8 mouse cellular contexts compared by ENCODE assay signal in genomic region chr7:19809369-19809768, GRCm38 (mm10). TPM values are rescaled to one million over a fixed set of nuclear protein-coding genes. Genes with fewer than 3 reads are reported as not detected.
DNase-seq lines count a peak whose midpoint lies in the region; ATAC-seq lines count a peak whose summit lies in the region.

No protein-coding gene starts in this region.

- ATAC-seq in frontal cortex, adult (ENCODE audit: low TSS enrichment), result 0 out of 2 replicates have a peak, but pooled peaks have one; percentile 55
- 0 out of 2 replicates have a peak, but pooled peaks have one; percentile 40 for ATAC-seq in heart, embryonic 12.5 days (ENCODE audit: insufficient number of reproducible peaks, low FRiP score)

- no peaks in the 10 kb centered on the region for H3K36me3 ChIP-seq in heart, embryonic 12.5 days

- H3K4me3 ChIP-seq in heart, embryonic 12.5 days, result peak overlapping the region; percentile 36

- peaks cover 20% of the 10 kb centered on the region for H3K4me1 ChIP-seq in heart, embryonic 12.5 days (replicated peaks)

- 5% methylated on average over 27 of the region's 27 CpGs for WGBS in heart, embryonic 12.5 days

- peaks cover 54% of the 10 kb centered on the region for H3K27me3 ChIP-seq in heart, embryonic 12.5 days (replicated peaks)

- H3K27ac ChIP-seq in heart, embryonic 12.5 days (ENCODE audit: poor library complexity, severe bottlenecking), result no peak overlapping the region

- no peak for DNase-seq in frontal cortex, postnatal 14 days (ENCODE audit: low spot score in 2 of 2)
- DNase-seq in R1 (ENCODE audit: low read depth, low spot score), result peak; percentile 69
- DNase-seq in kidney, postnatal 25 days, result peak; percentile 41 to 73
- peak; percentile 61 for DNase-seq in retina, postnatal 1 day
- no peak for DNase-seq in urinary bladder, postnatal 14 days (ENCODE audit: low spot score)
- DNase-seq in gastrocnemius, postnatal 14 days, result no peak

- H3K9me3 ChIP-seq in heart, embryonic 12.5 days (replicated peaks), result peaks cover 4% of the 10 kb centered on the region; the same call in 1 of the 2 replicates

- peak overlapping the region; percentile 59 for H3K4me2 ChIP-seq in heart, embryonic 12.5 days

- intact Hi-C loops in gastrocnemius, postnatal 14 days (cut with DNase I; ENCODE audit: low total_unique reads), result no loop called here

- peak overlapping the region; percentile 42 for H3K9ac ChIP-seq in heart, embryonic 12.5 days

RNA-seq across cellular contexts. Expression of gene Cblc, which starts 12.8 kb away (rescaled TPM):
- 0.27 TPM in 1 of 2 replicates, not detected in the other for polyA plus RNA-seq in heart, embryonic 12.5 days (2016; fragmentation: Nextera tagmentation; extraction: Ambion mirVana)
- not detected for total RNA-seq in gastrocnemius, postnatal 14 days (2021)

RNA-seq across cellular contexts. Expression of gene Bcl3, which starts 13.2 kb away (rescaled TPM):
- 1.4 and 1.7 TPM in 2 replicates for polyA plus RNA-seq in heart, embryonic 12.5 days (2016; fragmentation: Nextera tagmentation; extraction: Ambion mirVana)
- 1 to 10 TPM; 3.2 to 4.1 TPM for total RNA-seq in gastrocnemius, postnatal 14 days (2021)

RNA-seq across cellular contexts. Expression of gene Bcam, which starts 38.6 kb away (rescaled TPM):
- 232 and 245 TPM in 2 replicates for polyA plus RNA-seq in heart, embryonic 12.5 days (2016; fragmentation: Nextera tagmentation; extraction: Ambion mirVana)
- total RNA-seq in gastrocnemius, postnatal 14 days (2021), result 10 to 100 TPM; 48.5 to 51.9 TPM

RNA-seq across cellular contexts. Expression of gene Gm19345, which starts 42.4 kb away (rescaled TPM):
- polyA plus RNA-seq in heart, embryonic 12.5 days (2016; fragmentation: Nextera tagmentation; extraction: Ambion mirVana), result not detected in 2 replicates
- not detected for total RNA-seq in gastrocnemius, postnatal 14 days (2021)

RNA-seq across cellular contexts. Expression of gene Ceacam16, which starts 51.7 kb away (rescaled TPM):
- not detected in 2 replicates for polyA plus RNA-seq in heart, embryonic 12.5 days (2016; fragmentation: Nextera tagmentation; extraction: Ambion mirVana)
- under 1 TPM in 1 of 2 experiments, not detected in 1; 0.12 TPM for total RNA-seq in gastrocnemius, postnatal 14 days (2021)

Comparison
In these comparisons a context has a peak if more than half of its experiments do, and no peak if none do; other contexts are left out.
1. DNase-seq: peak in R1 (single experiment), kidney, postnatal 25 days (2 of 2) and retina, postnatal 1 day (single experiment); none in frontal cortex, postnatal 14 days (0 of 2), urinary bladder, postnatal 14 days (single experiment) and gastrocnemius, postnatal 14 days (single experiment).